Mouse (Mus musculus): ENCODE results near the gene Ssr1. TPM values are rescaled to one million over a fixed set of nuclear protein-coding genes. Genes with fewer than 3 reads are reported as not detected.

Ssr1 gene
- total and polyA plus RNA-seq, 2 experiments: 5.9 to 24.2 TPM

DNA sequence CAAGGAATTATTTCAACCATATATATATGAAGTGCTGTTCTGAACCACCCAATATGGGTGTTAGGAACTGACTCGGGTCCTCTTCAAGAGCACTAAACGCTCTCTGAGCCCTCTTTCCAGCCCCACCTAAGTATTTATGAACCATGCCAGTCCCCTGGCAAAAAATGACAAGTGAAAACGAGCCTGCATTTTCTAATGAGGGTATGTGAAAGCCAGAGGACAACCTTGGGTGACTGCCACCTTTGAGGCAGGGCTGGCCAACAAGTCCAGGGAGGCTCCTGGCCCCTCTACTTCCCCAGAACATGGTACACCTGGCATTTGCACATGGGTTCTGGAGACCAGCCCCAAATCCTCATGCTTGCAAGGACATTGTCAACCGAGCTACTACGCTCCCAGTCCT is 19.3 kb downstream of the Ssr1 start:
- Histone ChIP-seq H3K4me3 (ENCODE audit: insufficient read depth, low read depth, low read length) (no peak overlapping the region), H3K9ac (ENCODE audit: low read depth, low read length) (no peak overlapping the region), H3K27ac (replicated peaks; ENCODE audit: insufficient read depth, low read depth, low read length) (no peak overlapping the region), H3K27me3 (ENCODE audit: control insufficient read depth, insufficient read depth, low read length) (no peaks in the 10 kb centered on the region), H3K79me2 (ENCODE audit: control insufficient read depth, insufficient read depth, low read length) (no peaks in the 10 kb centered on the region), H3K36me3 (ENCODE audit: control insufficient read depth, insufficient read depth, low read length) (peaks cover 26% of the 10 kb centered on the region), H3K4me1 (ENCODE audit: control insufficient read depth, insufficient read depth, low read length) (no peaks in the 10 kb centered on the region)
- DNase-seq (ENCODE audit: extremely low read depth, low read depth, low spot score): no peak
- 78% methylated on average over 5 of the region's 5 CpGs for WGBS
- no peak for TF ChIP-seq POLR2A (IDR thresholded peaks at IDR 0.05; ENCODE audit: extremely low read depth, insufficient read depth, low read length)
- TF ChIP-seq CTCF (IDR thresholded peaks at IDR 0.05; ENCODE audit: low read depth, low read length): no peak

DNA sequence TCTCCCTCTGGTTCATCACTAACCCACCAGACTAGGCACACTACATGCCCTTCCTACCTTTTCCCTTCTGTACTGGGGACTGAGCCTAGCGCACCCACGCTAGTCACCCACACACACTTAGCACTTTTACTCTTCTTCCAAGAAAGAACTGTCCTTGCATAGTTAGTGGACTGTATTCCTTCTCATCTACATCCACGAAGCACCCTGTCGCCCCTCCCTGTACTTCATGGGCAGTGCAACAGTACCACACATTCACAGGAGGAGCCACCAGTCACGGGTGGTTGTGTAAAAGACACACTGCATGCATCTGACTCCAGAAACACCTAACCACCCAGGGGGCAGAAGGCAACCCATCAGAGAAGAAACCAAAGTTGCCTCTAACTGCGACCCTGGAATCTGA is 20.0 kb downstream of the Ssr1 start:
- H3K4me3 ChIP-seq (ENCODE audit: insufficient read depth, low read depth, low read length): no peak overlapping the region
- WGBS: 65% methylated on average over 6 of the region's 6 CpGs
- no peak overlapping the region for H3K27ac ChIP-seq (replicated peaks; ENCODE audit: insufficient read depth, low read depth, low read length)
- H3K36me3 ChIP-seq (ENCODE audit: control insufficient read depth, insufficient read depth, low read length): peaks cover 20% of the 10 kb centered on the region
- TF ChIP-seq POLR2A (IDR thresholded peaks at IDR 0.05; ENCODE audit: extremely low read depth, insufficient read depth, low read length): no peak
- TF ChIP-seq CTCF (IDR thresholded peaks at IDR 0.05; ENCODE audit: low read depth, low read length): no peak
- DNase-seq (ENCODE audit: extremely low read depth, low read depth, low spot score): no peak
- no peaks in the 10 kb centered on the region for H3K79me2 ChIP-seq (ENCODE audit: control insufficient read depth, insufficient read depth, low read length)
- no peak overlapping the region for H3K9ac ChIP-seq (ENCODE audit: low read depth, low read length)
- no peaks in the 10 kb centered on the region for H3K4me1 ChIP-seq (ENCODE audit: control insufficient read depth, insufficient read depth, low read length)
- no peaks in the 10 kb centered on the region for H3K27me3 ChIP-seq (ENCODE audit: control insufficient read depth, insufficient read depth, low read length)

DNA sequence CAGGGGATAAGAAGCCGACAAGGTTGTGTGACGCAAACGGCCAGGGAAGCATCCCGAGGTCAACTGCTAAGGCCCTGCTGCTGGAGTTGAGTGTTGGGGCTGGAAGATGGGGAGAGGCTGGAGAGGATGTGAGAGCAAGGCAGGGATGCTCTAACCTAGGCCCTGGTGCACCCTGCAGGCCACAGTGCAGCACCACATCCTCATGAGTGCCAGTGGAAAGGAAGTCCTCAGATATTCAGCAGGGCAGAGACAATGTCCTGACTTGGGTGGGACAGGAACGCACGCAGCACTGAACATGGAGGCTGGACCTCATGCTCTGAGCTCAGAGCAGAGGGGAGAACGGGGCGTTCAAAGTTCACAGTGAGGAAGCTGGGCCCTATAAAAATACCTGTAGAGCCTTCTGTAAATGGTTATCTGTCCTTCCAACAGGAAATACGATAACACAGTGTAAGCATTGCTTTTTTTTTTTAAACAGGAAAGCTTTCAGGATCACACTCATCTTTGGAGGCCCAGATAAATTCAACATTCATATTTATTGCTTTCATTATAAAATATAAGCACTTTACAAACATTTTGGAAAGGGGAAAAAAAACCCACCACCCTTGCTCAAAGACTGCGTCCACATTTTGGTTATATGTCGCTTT is 23.0 kb downstream of the Ssr1 start:
- 65% methylated on average over 11 of the region's 11 CpGs for WGBS
- TF ChIP-seq POLR2A (IDR thresholded peaks at IDR 0.05; ENCODE audit: extremely low read depth, insufficient read depth, low read length): no peak
- peak; percentile 56 for TF ChIP-seq CTCF (IDR thresholded peaks at IDR 0.05; ENCODE audit: low read depth, low read length)
- H3K4me3 ChIP-seq (ENCODE audit: insufficient read depth, low read depth, low read length): no peak overlapping the region
- peaks cover 2% of the 10 kb centered on the region for H3K36me3 ChIP-seq (ENCODE audit: control insufficient read depth, insufficient read depth, low read length)
- no peaks in the 10 kb centered on the region for H3K27me3 ChIP-seq (ENCODE audit: control insufficient read depth, insufficient read depth, low read length)
- H3K79me2 ChIP-seq (ENCODE audit: control insufficient read depth, insufficient read depth, low read length): no peaks in the 10 kb centered on the region
- H3K9ac ChIP-seq (ENCODE audit: low read depth, low read length): no peak overlapping the region
- no peak overlapping the region for H3K27ac ChIP-seq (replicated peaks; ENCODE audit: insufficient read depth, low read depth, low read length)
- DNase-seq (ENCODE audit: extremely low read depth, low read depth, low spot score): no peak
- H3K4me1 ChIP-seq (ENCODE audit: control insufficient read depth, insufficient read depth, low read length): no peaks in the 10 kb centered on the region

- WGBS: 82% methylated on average over 8 of the region's 8 CpGs
- Histone ChIP-seq H3K27ac (replicated peaks; ENCODE audit: insufficient read depth, low read depth, low read length) (no peak overlapping the region), H3K4me1 (ENCODE audit: control insufficient read depth, insufficient read depth, low read length) (no peaks in the 10 kb centered on the region), H3K79me2 (ENCODE audit: control insufficient read depth, insufficient read depth, low read length) (no peaks in the 10 kb centered on the region), H3K36me3 (ENCODE audit: control insufficient read depth, insufficient read depth, low read length) (no peaks in the 10 kb centered on the region), H3K4me3 (ENCODE audit: insufficient read depth, low read depth, low read length) (no peak overlapping the region), H3K27me3 (ENCODE audit: control insufficient read depth, insufficient read depth, low read length) (no peaks in the 10 kb centered on the region), H3K9ac (ENCODE audit: low read depth, low read length) (no peak overlapping the region)
- no peak for TF ChIP-seq CTCF (IDR thresholded peaks at IDR 0.05; ENCODE audit: low read depth, low read length)
- no peak for TF ChIP-seq POLR2A (IDR thresholded peaks at IDR 0.05; ENCODE audit: extremely low read depth, insufficient read depth, low read length)
- DNase-seq (ENCODE audit: extremely low read depth, low read depth, low spot score): no peak
Measured at GRCm38 (mm10) chr13:37969988-37970387, 24.0 kb downstream of the Ssr1 start.

DNA sequence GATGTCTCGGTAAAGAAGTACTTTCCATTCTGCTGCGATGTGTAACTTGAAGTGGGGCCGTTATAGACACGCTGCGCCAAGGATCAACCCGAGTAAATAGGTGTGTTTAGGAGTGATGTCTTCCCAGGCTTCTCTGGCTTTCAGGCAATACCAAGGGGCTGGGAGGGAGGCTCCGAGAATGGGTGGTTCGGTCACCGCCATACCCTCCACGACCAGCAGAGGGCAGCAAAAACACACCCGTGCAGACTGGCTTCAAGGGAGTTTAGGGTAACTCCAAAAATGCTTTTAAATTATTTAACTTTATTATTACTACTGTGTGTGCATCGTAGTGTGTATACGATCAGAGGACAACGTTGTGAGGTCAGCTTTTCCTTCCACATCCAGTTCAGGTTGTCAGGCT is 24.7 kb downstream of the Ssr1 start:
- H3K36me3 ChIP-seq (ENCODE audit: control insufficient read depth, insufficient read depth, low read length): no peaks in the 10 kb centered on the region
- H3K27me3 ChIP-seq (ENCODE audit: control insufficient read depth, insufficient read depth, low read length): no peaks in the 10 kb centered on the region
- H3K4me1 ChIP-seq (ENCODE audit: control insufficient read depth, insufficient read depth, low read length): no peaks in the 10 kb centered on the region
- H3K4me3 ChIP-seq (ENCODE audit: insufficient read depth, low read depth, low read length): no peak overlapping the region
- no peak for DNase-seq (ENCODE audit: extremely low read depth, low read depth, low spot score)
- WGBS: 9% methylated on average over 14 of the region's 14 CpGs
- no peak overlapping the region for H3K9ac ChIP-seq (ENCODE audit: low read depth, low read length)
- TF ChIP-seq POLR2A (IDR thresholded peaks at IDR 0.05; ENCODE audit: extremely low read depth, insufficient read depth, low read length) (no peak), CTCF (IDR thresholded peaks at IDR 0.05; ENCODE audit: low read depth, low read length) (peak; percentile 95)
- H3K27ac ChIP-seq (replicated peaks; ENCODE audit: insufficient read depth, low read depth, low read length): no peak overlapping the region
- H3K79me2 ChIP-seq (ENCODE audit: control insufficient read depth, insufficient read depth, low read length): no peaks in the 10 kb centered on the region

- TF ChIP-seq CTCF (IDR thresholded peaks at IDR 0.05; ENCODE audit: low read depth, low read length): no peak
- no peak for TF ChIP-seq POLR2A (IDR thresholded peaks at IDR 0.05; ENCODE audit: extremely low read depth, insufficient read depth, low read length)
- no peak overlapping the region for H3K9ac ChIP-seq (ENCODE audit: low read depth, low read length)
- no peaks in the 10 kb centered on the region for H3K36me3 ChIP-seq (ENCODE audit: control insufficient read depth, insufficient read depth, low read length)
- H3K4me3 ChIP-seq (ENCODE audit: insufficient read depth, low read depth, low read length): no peak overlapping the region
- WGBS: 86% methylated on average over 10 of the region's 10 CpGs
- H3K4me1 ChIP-seq (ENCODE audit: control insufficient read depth, insufficient read depth, low read length): peaks cover 2% of the 10 kb centered on the region; the same call in 1 of the 2 replicates
- no peaks in the 10 kb centered on the region for H3K27me3 ChIP-seq (ENCODE audit: control insufficient read depth, insufficient read depth, low read length)
- no peak overlapping the region for H3K27ac ChIP-seq (replicated peaks; ENCODE audit: insufficient read depth, low read depth, low read length)
- DNase-seq (ENCODE audit: extremely low read depth, low read depth, low spot score): no peak
- no peaks in the 10 kb centered on the region for H3K79me2 ChIP-seq (ENCODE audit: control insufficient read depth, insufficient read depth, low read length)
Measured at GRCm38 (mm10) chr13:37967565-37967964, 26.5 kb downstream of the Ssr1 start.

Measured in liver, adult 2 months (tissue).